Mouse (Mus musculus) olfactory bulb, adult 2 months (tissue): Measurements from ENCODE around the gene Synj1. TPM values are rescaled to one million over a fixed set of nuclear protein-coding genes. Genes with fewer than 3 reads are reported as not detected.

Source experiments
- H3K27ac ChIP-seq: fragments of 200-500 bp; 2 replicates; pipeline ENCODE4 v1.5.1; 2012; ENCODE audit warnings: low read depth, low read length; ENCODE audit not compliant: insufficient read depth
- H3K4me1 ChIP-seq: fragments of 200-500 bp; 2 replicates; pipeline ENCODE4 v1.6.1; 2012; ENCODE audit warnings: low read length; ENCODE audit not compliant: control insufficient read depth, insufficient read depth
- H3K4me3 ChIP-seq: fragments of 200-500 bp; 2 replicates; pipeline ENCODE4 v1.5.1; 2012; ENCODE audit warnings: mild to moderate bottlenecking, low read depth, low read length, moderate library complexity; ENCODE audit not compliant: insufficient read depth
- CTCF ChIP-seq: fragments of 200-500 bp; IDR thresholded peaks from 2 replicates; pipeline ENCODE4 v1.5.1; 2012; ENCODE audit warnings: low read depth, mild to moderate bottlenecking, low read length, moderate library complexity; ENCODE audit not compliant: insufficient read depth
- POLR2A ChIP-seq: fragments of 200-500 bp; IDR thresholded peaks from 2 replicates; pipeline ENCODE4 v1.6.1; 2012; ENCODE audit warnings: mild to moderate bottlenecking, low read depth, low read length, moderate library complexity; ENCODE audit not compliant: insufficient read depth
- WGBS: fragments of 180-500 bp; shearing (Covaris S2); methylation state at CpG from one replicate; pipeline ENCODE4 v1.1.7; 2018; 5-methylcytosine and 5-hydroxymethylcytosine counted together
- polyA plus RNA-seq: library from polyadenylated mRNA; stranded (reverse); fragments of >200 nt; gene quantifications from 2 replicates; pipeline ENCODE4 v1.2.4, GENCODE M21; 2012; ENCODE audit warnings: low replicate concordance; ENCODE audit not compliant: missing spikeins, insufficient read depth, insufficient read length

The Synj1 gene
- polyA plus RNA-seq, 1 experiment, result 252 TPM

DNA sequence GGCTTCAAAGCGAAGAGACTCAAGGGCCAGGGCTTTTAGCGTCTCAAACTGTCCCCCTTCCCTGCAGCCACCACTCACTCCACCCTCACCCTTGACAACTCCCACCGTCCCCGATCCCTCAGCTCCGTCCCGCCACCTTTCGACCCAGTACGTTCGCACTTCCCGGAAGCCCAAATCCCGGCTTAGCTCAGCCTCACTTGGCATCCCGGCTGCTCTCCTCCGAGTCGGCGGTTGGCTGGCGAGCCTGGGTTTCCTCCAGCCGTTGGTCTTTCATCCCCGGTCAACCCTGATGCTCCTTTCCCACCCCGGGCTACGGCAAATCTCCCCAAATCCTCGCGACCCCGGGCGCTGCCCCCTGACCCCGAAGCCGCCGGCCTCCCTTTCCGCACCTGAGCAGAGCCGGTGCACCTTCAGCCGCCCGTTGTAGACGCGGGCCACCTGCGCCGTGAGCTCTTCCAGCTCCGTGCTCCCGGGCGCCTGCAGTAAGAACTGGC lies 76.9 kb downstream of the Synj1 start:
- Histone ChIP-seq H3K4me3 (peak overlapping the region; percentile 89), H3K4me1 (peaks cover 7% of the 10 kb centered on the region), H3K27ac (peak overlapping the region; percentile 19; the same call in 1 of the 2 replicates)
- TF ChIP-seq CTCF, result no peak
- no peak for TF ChIP-seq POLR2A
- WGBS, result 0% methylated on average over 38 of the region's 38 CpGs

DNA sequence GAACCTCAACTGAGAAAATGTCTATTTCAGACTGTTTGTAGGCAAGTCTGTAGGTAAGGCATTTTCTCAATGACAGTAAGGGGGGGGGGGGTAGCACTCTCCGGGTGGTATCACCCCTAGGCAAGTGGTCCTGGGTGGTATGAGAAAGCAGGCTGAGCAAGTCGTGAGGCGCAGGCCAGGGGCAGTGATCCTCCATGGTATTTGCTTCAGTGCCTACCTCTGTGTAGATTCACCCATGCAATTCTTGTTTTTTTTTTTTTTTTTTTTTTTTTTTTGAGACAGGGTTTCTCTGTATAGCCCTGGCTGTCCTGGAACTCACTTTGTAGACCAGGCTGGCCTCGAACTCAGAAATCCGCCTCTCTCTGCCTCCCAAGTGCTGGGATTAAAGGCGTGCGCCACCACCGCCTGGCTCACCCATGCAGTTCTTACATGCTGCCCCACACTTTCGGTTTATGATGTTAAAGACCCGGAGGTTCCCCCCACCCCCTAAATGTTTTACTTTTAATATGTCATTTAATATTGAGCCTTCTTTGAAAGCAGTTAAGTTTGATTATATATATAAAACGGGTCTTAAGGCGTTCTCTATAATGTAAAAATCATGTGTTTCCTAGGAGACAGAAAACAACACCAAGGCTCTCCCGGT lies 77.5 kb downstream of the Synj1 start:
- WGBS, result 26% methylated on average over 13 of the region's 13 CpGs
- TF ChIP-seq POLR2A (no peak), CTCF (no peak)
- Histone ChIP-seq H3K4me3 (peak overlapping the region; percentile 89), H3K27ac (no peak overlapping the region), H3K4me1 (peaks cover 7% of the 10 kb centered on the region)

DNA sequence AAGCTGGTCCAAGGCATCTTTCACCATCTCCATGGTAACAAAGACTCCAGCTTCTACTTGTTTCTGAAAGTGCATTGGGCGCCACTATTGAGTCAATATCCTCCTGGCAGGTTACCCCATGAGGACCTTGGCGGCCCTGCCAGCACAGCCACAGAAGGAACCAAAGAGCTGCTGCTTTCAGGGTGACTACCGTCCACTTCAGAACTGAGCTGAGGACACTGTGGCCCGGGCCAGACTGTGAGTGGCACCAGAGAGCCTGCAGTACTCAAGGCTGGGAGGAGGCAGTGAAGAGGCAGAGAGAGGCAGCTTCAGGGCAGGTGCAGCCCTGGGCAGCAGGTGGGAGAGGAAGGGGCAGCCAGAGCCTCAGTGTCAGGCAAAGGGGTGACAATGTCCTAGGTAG lies 83.7 kb downstream of the Synj1 start:
- Histone ChIP-seq H3K4me3 (no peak overlapping the region), H3K27ac (no peak overlapping the region), H3K4me1 (no peaks in the 10 kb centered on the region)
- 83% methylated on average over 4 of the region's 4 CpGs for WGBS
- TF ChIP-seq POLR2A (no peak), CTCF (no peak)

DNA sequence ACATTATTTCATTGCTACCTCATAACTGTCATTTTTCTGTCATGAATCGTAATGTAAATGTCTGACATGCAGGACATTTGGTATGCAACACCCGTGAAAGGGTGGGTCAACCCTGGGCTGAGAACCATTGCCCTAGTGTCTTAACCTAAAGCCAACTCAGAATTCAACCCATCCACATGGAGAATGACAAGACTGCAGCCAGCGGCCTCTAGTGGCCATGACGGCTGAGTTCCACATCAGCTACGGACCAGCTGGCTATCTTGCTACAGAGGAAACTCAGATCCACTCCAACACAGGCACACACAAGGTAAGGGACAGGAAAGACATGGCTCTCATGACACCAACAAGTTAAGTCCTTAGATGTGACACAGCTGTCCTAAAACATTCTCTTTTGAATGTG lies 85.6 kb downstream of the Synj1 start:
- Histone ChIP-seq H3K4me1 (no peaks in the 10 kb centered on the region), H3K4me3 (no peak overlapping the region), H3K27ac (no peak overlapping the region)
- TF ChIP-seq CTCF (peak; percentile 44; the same call in 1 of the 2 replicates), POLR2A (no peak)
- WGBS, result 28% methylated on average over 5 of the region's 5 CpGs

DNA sequence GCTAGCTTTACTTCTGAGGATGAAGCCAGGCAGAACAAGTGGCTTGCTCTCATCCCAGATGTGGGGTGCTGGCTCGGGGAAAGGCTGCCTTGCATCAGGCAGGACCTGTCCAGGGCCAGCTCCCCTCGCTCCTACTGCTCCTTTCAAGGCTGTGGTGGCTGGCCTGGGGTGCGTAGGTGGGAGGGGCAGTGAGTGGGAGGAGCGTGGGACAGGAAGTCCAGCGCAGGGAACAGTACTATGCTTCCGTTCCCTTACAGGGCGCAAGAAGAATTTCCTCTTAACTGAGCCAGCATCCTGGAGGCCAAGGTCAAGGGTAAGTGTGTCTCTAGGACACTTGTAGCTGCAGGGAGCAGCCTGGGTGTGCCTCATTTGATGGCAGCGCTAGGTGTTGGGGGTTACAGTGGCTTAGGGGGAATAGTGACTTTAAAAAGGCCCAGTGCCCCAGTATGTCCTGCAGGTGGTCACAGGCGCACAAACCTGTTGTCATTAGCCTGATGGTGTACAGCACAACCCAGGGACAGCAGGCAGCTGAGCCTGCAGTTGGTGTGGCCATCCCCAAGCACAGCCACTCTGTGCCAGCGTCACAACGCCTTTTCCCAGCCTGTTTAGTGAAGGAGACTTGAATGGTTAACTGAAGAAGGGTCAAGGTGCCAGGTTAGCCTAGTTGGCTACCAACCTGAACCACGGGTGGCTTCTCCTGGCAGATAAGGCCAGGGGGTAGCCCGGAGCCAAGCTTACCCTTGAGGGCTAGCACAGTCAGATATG lies 86.3 kb downstream of the Synj1 start:
- no peaks in the 10 kb centered on the region for H3K4me1 ChIP-seq
- 86% methylated on average over 13 of the region's 13 CpGs for WGBS
- H3K27ac ChIP-seq, result no peak overlapping the region
- H3K4me3 ChIP-seq, result no peak overlapping the region
- TF ChIP-seq POLR2A (no peak), CTCF (no peak)

DNA sequence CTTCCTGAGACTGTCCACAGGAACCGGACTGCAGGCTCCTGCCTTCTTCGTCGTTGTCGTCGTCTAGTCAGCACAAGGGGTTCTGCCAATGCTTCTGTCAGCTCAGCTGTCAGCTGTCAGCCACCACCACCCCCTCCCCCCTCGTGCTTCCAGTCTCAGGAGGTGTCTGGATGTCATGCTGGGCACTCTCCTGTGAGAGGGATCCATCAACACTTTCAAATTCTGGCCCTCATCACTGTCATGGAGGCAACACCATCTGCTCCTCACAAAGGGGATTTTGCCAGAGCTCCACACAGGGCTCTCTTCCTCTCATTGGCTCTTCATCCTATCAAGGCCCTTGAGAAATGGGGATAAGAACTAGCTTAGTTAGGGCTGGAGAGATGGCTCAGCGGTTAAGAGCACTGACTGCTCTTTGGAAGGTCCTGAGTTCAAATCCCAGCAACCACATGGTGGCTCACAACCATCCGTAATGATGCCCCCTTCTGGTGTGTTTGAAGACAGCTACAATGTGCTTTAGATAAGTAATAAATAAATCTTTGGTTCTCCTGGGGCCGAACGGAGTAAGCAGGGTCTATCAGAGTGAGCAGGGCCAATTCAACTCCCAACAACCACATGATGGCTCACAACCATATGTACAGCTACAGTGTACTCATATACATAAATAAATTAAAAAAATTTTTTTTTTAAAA lies 89.5 kb downstream of the Synj1 start:
- no peak overlapping the region for H3K4me3 ChIP-seq
- no peak for TF ChIP-seq POLR2A
- no peak for TF ChIP-seq CTCF
- H3K4me1 ChIP-seq, result no peaks in the 10 kb centered on the region
- 69% methylated on average over 10 of the region's 10 CpGs for WGBS
- H3K27ac ChIP-seq, result no peak overlapping the region

DNA sequence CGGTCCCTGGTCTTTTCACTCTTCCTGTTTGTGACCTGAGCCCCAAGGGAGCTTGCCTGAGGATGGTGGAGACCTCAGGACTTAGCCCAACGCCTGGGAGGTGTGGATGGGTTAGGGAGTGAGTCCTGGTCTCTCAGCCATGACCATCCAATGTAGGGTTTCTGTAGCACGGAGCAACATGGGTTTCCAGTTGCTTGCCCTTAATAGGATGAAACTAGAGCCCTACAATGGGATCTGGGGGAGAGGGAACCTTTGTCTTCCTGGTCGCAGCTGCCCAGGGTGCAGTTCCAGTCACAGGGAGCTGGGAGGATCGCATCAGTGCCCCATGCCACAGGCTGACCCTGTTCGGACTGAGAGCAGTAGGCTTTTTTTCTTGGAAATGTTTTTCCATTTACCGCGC lies 94.0 kb downstream of the Synj1 start:
- TF ChIP-seq POLR2A (no peak), CTCF (no peak)
- WGBS, result 69% methylated on average over 8 of the region's 8 CpGs
- H3K4me3 ChIP-seq, result no peak overlapping the region
- no peak overlapping the region for H3K27ac ChIP-seq
- no peaks in the 10 kb centered on the region for H3K4me1 ChIP-seq

DNA sequence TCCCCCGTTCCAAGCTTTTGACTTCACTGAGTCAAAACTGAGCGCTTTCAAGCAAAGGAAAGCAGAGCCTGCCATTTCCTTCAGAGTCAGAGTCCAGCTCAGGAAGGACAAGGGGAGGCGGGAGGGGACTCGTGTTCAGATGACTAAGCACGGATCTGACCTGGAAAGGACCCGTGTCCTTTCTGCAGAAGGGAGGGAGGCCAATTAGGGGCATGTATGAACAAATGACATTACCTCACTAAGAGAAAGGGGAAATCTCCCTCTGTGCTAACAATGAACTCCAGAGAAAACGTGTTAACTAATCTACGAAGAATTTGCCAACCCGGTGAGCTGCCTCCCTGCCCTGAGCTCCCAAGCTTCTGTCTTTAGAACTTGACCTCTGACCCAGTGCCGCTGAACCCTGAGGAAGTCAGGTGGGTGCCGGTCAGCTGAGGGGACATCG lies 95.0 kb downstream of the Synj1 start:
- TF ChIP-seq CTCF (no peak), POLR2A (no peak)
- Histone ChIP-seq H3K4me3 (no peak overlapping the region), H3K27ac (no peak overlapping the region), H3K4me1 (no peaks in the 10 kb centered on the region)
- WGBS, result 21% methylated on average over 12 of the region's 12 CpGs

DNA sequence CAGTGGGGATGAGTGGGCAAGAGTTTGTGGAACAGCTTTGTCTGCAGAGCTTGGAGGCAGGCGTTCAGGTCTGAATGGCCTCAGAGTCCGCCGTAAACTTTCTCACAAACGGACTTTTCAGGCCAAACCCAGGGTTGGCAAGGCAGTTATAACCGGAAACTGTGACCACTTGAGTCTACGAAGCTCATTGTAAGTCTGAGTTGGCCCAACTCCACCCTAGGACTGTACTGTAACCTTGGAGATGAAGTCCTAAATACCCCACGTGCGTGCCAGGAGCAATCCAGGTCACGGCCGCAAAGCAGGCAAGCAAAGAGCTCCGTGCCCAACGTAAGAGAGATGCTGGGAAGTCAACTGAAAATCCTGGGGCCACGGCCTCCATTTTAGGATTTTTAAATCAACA lies 99.3 kb downstream of the Synj1 start:
- 62% methylated on average over 13 of the region's 13 CpGs for whole genome bisulfite sequencing
- Histone ChIP-seq H3K4me3 (no peak overlapping the region), H3K27ac (no peak overlapping the region), H3K4me1 (no peaks in the 10 kb centered on the region)
- no peak for TF ChIP-seq CTCF
- no peak for TF ChIP-seq POLR2A
